Mouse (Mus musculus) gastrocnemius, postnatal 36 days (tissue): ENCODE results near the gene Daxx. TPM values are rescaled to one million over a fixed set of nuclear protein-coding genes. Genes with fewer than 3 reads are reported as not detected.

ENCODE experiments used
- DNase-seq, 2 experiments: peaks; one replicate each; pipeline ENCODE4 v3.0.0; 2022
- intact Hi-C: fragments of 180-260 bp; cut with DNase I; formaldehyde crosslinking; loops from one replicate; pipeline ENCODE4 v1.15.1; 2025
- total RNA-seq, 2 experiments: library from RNA; stranded (reverse); gene quantifications; 2 replicates each; pipeline ENCODE4 v1.2.3; 2021

Daxx gene
- total RNA-seq, 2 experiments from 2014 or later, result 9.3 to 11.3 TPM

- intact Hi-C loops, result no loop called here
- DNase-seq, result peak; percentile 47 to 57
These were observed 9.3 kb downstream of the Daxx start for GRCm38 (mm10) chr17:33918293-33919203.

GRCm38 (mm10) chr17:33919351-33920281 is 10.4 kb downstream of the Daxx start:
- intact Hi-C loops, result no loop called here
- DNase-seq, result peak; percentile 67 to 70

- DNase-seq, result peak; percentile 70
- intact Hi-C loops, result no loop called here
These were observed 11.3 kb downstream of the Daxx start for GRCm38 (mm10) chr17:33920282-33921097.

GRCm38 (mm10) chr17:33921361-33921760 is 12.1 kb downstream of the Daxx start:
- intact Hi-C loops, result no loop called here
- DNase-seq, result no peak

- intact Hi-C loops, result no loop called here
- no peak for DNase-seq
These were observed 15.5 kb downstream of the Daxx start for GRCm38 (mm10) chr17:33924577-33925283.

GRCm38 (mm10) chr17:33925406-33926116 is 16.3 kb downstream of the Daxx start:
- intact Hi-C loops, result no loop called here
- no peak for DNase-seq

- DNase-seq, result no peak
- intact Hi-C loops, result no loop called here
These were observed 17.2 kb downstream of the Daxx start for GRCm38 (mm10) chr17:33926207-33926932.

- DNase-seq, result no peak
- intact Hi-C loops, result no loop called here
These were observed 19.2 kb downstream of the Daxx start for GRCm38 (mm10) chr17:33928251-33928947.

- intact Hi-C loops, result no loop called here
These were observed 20.4 kb downstream of the Daxx start, which contains the start of gene Rgl2 for GRCm38 (mm10) chr17:33929371-33930279. TSS of gene Rgl2 (plus strand) at chr17:33929543.

GRCm38 (mm10) chr17:33930280-33931158 is 21.3 kb downstream of the Daxx start:
- intact Hi-C loops, result no loop called here
- DNase-seq, result peak in 1 of 2 experiments; percentile 40

More at GRCm38 (mm10) chr17:33929371-33930279, 20.4 kb downstream of the Daxx start, which contains the start of gene Rgl2:
- peak; percentile 87 to 90 for DNase-seq

- DNase-seq, result no peak
- intact Hi-C loops, result no loop called here
These were observed 22.1 kb downstream of the Daxx start for GRCm38 (mm10) chr17:33931159-33931866.

GRCm38 (mm10) chr17:33931947-33932346 is 22.7 kb downstream of the Daxx start:
- intact Hi-C loops, result no loop called here

GRCm38 (mm10) chr17:33932448-33932847 is 23.2 kb downstream of the Daxx start:
- DNase-seq, result no peak
- intact Hi-C loops, result no loop called here

More at GRCm38 (mm10) chr17:33931947-33932346, 22.7 kb downstream of the Daxx start:
- DNase-seq, result no peak

- intact Hi-C loops, result no loop called here
These were observed 23.8 kb downstream of the Daxx start for GRCm38 (mm10) chr17:33932970-33933369.

More at GRCm38 (mm10) chr17:33932970-33933369, 23.8 kb downstream of the Daxx start:
- DNase-seq, result no peak
